ENCODE assay signal across 8 mouse cellular contexts in the genomic region with DNA sequence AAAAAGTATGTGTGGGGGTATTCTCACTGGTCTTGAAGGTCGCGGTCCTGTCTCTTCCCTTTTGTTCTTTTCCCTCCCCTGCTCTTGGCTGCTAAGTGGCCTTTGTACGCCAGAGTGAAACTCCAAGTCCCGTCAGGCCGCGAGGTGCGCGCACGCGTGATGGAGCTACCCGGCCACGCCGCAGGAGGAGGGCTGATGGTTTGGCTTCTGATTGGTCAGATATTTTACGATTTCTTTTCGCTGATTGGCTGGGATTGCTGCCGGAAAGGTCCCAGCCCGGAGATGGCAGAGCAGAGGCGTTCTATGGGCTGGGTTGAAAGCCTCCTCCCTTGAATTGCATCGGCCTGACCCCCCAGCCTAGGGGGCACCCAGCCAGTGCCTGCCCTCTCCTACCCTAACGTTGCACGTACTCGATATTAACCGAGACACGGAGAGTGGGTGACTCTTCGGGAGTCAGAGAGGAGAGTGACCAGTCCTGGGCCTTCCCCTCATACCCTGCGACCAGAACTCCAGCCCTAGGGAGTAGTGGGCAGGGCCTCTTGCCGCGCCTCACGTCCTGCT. TPM values are rescaled to one million over a fixed set of nuclear protein-coding genes. Genes with fewer than 3 reads are reported as not detected.
DNase-seq lines count a peak whose midpoint lies in the region; ATAC-seq and TF ChIP-seq lines count a peak whose summit lies in the region.

No protein-coding gene starts in this region.

- peak overlapping the region; percentile 23; the same call in 1 of the 2 replicates for H3K27ac ChIP-seq in ES-E14 (ENCODE audit: insufficient read depth, low read depth, low read length, poor library complexity, severe bottlenecking)
- H3K27ac ChIP-seq in forebrain, embryonic 15.5 days (replicated peaks) = peak overlapping the region; percentile 98

- in situ Hi-C loops in ES-E14 (cut with MboI; ENCODE audit: low sequenced_read_pairs in 2 of 2, unreplicated experiment in 2 of 2) = no loop called here

- TF ChIP-seq POLR2A in lung, adult 2 months (IDR thresholded peaks at IDR 0.05; ENCODE audit: borderline replicate concordance, extremely low read depth, low read depth, low read length) = peak; percentile 51; the same call in 1 of the 2 replicates

- ATAC-seq in forebrain, embryonic 15.5 days (replicated peaks) = peak; percentile 89
- ATAC-seq in neutrophil, adult 5-6 weeks (ENCODE audit: extremely low read depth, insufficient number of reproducible peaks, low FRiP score, poor library complexity, severe bottlenecking) = peak; percentile 93

- H3K36me3 ChIP-seq in ES-E14 (ENCODE audit: control insufficient read depth, insufficient read depth, low read length, poor library complexity, severe bottlenecking) = no peaks in the 10 kb centered on the region; the same call in 1 of the 2 replicates
- peaks cover 31% of the 10 kb centered on the region for H3K36me3 ChIP-seq in forebrain, embryonic 15.5 days

- H3K4me3 ChIP-seq in ES-E14 (ENCODE audit: insufficient read depth in 1 of 2, low read depth in 1 of 2, low read length in 2 of 2, poor library complexity in 1 of 2, severe bottlenecking in 1 of 2) = peak overlapping the region; percentile 74 to 95
- H3K4me3 ChIP-seq in forebrain, embryonic 15.5 days = peak overlapping the region; percentile 58
- H3K4me3 ChIP-seq in lung, adult 2 months (replicated peaks; ENCODE audit: extremely low read depth, low read depth, low read length) = peak overlapping the region; percentile 98

- peak overlapping the region; percentile 80 for H3K9ac ChIP-seq in ES-E14 (ENCODE audit: insufficient read depth, low read depth, low read length, poor library complexity, severe bottlenecking)
- H3K9ac ChIP-seq in forebrain, embryonic 15.5 days (replicated peaks) = peak overlapping the region; percentile 66

- peak overlapping the region; percentile 88 for H3K4me2 ChIP-seq in forebrain, embryonic 15.5 days (replicated peaks)

- WGBS in forebrain, embryonic 15.5 days = under 1% methylated on average over 29 of the region's 29 CpGs
- under 1% methylated on average over 29 of the region's 29 CpGs for WGBS in lung, adult 2 months

- TF ChIP-seq CTCF in lung, adult 2 months (IDR thresholded peaks at IDR 0.05; ENCODE audit: insufficient read depth, low read length) = no peak

- peaks cover 0 to 7% of the 10 kb centered on the region in 2 experiments; a peak in 2 of 4 replicates for H3K4me1 ChIP-seq in ES-E14 (ENCODE audit: control insufficient read depth in 2 of 2, insufficient read depth in 2 of 2, low read length in 2 of 2, poor library complexity in 1 of 2)
- peaks cover 53% of the 10 kb centered on the region for H3K4me1 ChIP-seq in forebrain, embryonic 15.5 days
- peaks cover 18% of the 10 kb centered on the region for H3K4me1 ChIP-seq in lung, adult 2 months (ENCODE audit: control insufficient read depth, insufficient read depth, low read length)

- H3K9me3 ChIP-seq in ES-E14 (ENCODE audit: control insufficient read depth, insufficient read depth, low read depth, low read length) = no peaks in the 10 kb centered on the region
- no peaks in the 10 kb centered on the region for H3K9me3 ChIP-seq in forebrain, embryonic 15.5 days

- intact Hi-C loops in heart, postnatal 25 days (cut with DNase I) = loop anchor here (2.0 to 5.0 kb wide), 2 partner anchors 23 to 36 kb away; no protein-coding TSS in a partner anchor

- peak; percentile 92 for DNase-seq in ES-E14 (ENCODE audit: low read depth, low spot score)
- peak; percentile 96 for DNase-seq in cerebellum, adult 11-12 months
- peak; percentile 95 for DNase-seq in heart, postnatal 25 days (ENCODE audit: low spot score)
- peak; percentile 95 to 98 for DNase-seq in layer of hippocampus, adult 18-20 months (ENCODE audit: low spot score in 2 of 2)
- DNase-seq in lung, adult 2 months = peak; percentile 89
- DNase-seq in thymus, adult 18-20 months = peak; percentile 93 to 95

- H3K27me3 ChIP-seq in forebrain, embryonic 15.5 days = no peaks in the 10 kb centered on the region

TF ChIP-seq in ES-E14, 5 proteins besides CTCF, POLR2A, EP300 and RAD21:
- TF ChIP-seq CHD2 (IDR thresholded peaks at IDR 0.05; ENCODE audit: low read depth, low read length) (peak; percentile 52; the same call in 1 of the 2 replicates), HCFC1 (IDR thresholded peaks at IDR 0.05; ENCODE audit: borderline replicate concordance, insufficient read depth, low read length) (peak; percentile 84), ZNF384 (IDR thresholded peaks at IDR 0.05; ENCODE audit: low read depth, low read length) (no peak), ZC3H11A (IDR thresholded peaks at IDR 0.05; ENCODE audit: borderline replicate concordance, low read depth, low read length) (no peak)

RNA-seq across cellular contexts. Expression of a gene that starts 1.4 kb away (rescaled TPM):
- 5.8 and 6.1 TPM in 2 replicates for total RNA-seq in ES-E14 (2012; rRNA removed)
- polyA plus RNA-seq in forebrain, embryonic 15.5 days (2015; fragmentation: Nextera tagmentation; extraction: Ambion mirVana) = 42.2 and 46.1 TPM in 2 replicates
- total RNA-seq in heart, postnatal 25 days (2021) = 10 to 100 TPM; 39.3 to 54.1 TPM
- 10 to 100 TPM; 34.2 to 34.6 TPM for total RNA-seq in layer of hippocampus, adult 18-20 months (2021)
- 20.4 and 33.4 TPM in 2 replicates for polyA plus RNA-seq in lung, adult 2 months (2012; rRNA removed)
- total RNA-seq in neutrophil, adult 5-6 weeks (2017) = 11.1 and 13.4 TPM in 2 replicates

RNA-seq across cellular contexts. Expression of a gene that starts 24.9 kb away (rescaled TPM):
- total RNA-seq in ES-E14 (2012; rRNA removed) = 58.1 and 73.4 TPM in 2 replicates
- 247 and 258 TPM in 2 replicates for polyA plus RNA-seq in forebrain, embryonic 15.5 days (2015; fragmentation: Nextera tagmentation; extraction: Ambion mirVana)
- total RNA-seq in heart, postnatal 25 days (2021) = 10 to 100 TPM; 44.6 to 44.9 TPM
- 10 to 100 TPM; 82.8 to 88.6 TPM for total RNA-seq in layer of hippocampus, adult 18-20 months (2021)
- 10.0 and 18.3 TPM in 2 replicates for polyA plus RNA-seq in lung, adult 2 months (2012; rRNA removed)
- 158 and 175 TPM in 2 replicates for total RNA-seq in neutrophil, adult 5-6 weeks (2017)

RNA-seq across cellular contexts. Expression of a gene that starts 38.4 kb away (rescaled TPM):
- total RNA-seq in ES-E14 (2012; rRNA removed) = 75.1 and 104 TPM in 2 replicates
- polyA plus RNA-seq in forebrain, embryonic 15.5 days (2015; fragmentation: Nextera tagmentation; extraction: Ambion mirVana) = 0.57 and 1.0 TPM in 2 replicates
- total RNA-seq in heart, postnatal 25 days (2021) = 100 to 1,000 TPM; 101 to 111 TPM
- total RNA-seq in layer of hippocampus, adult 18-20 months (2021) = under 1 TPM in 1 of 2 experiments, not detected in 1; 0.50 TPM
- 7.0 and 13.3 TPM in 2 replicates for polyA plus RNA-seq in lung, adult 2 months (2012; rRNA removed)
- 1.2 and 1.6 TPM in 2 replicates for total RNA-seq in neutrophil, adult 5-6 weeks (2017)

Comparison
In these comparisons a context has a peak if more than half of its experiments do, and no peak if none do; other contexts are left out.
1. Peak in every context shown above with its lines: DNase-seq, ATAC-seq, H3K4me3 ChIP-seq and H3K27ac ChIP-seq.
2. RNA of a gene that starts 38.4 kb away (total RNA-seq): 101 to 111 TPM in heart, postnatal 25 days and 75.1 to 104 TPM in ES-E14; 1.2 to 1.6 TPM in neutrophil, adult 5-6 weeks and 0.50 TPM in layer of hippocampus, adult 18-20 months; every median in the first group is over 10 times any median in the second.